Mouse (Mus musculus) hindbrain, embryonic 13.5 days (tissue): ENCODE results near the gene Cenpa. TPM values are rescaled to one million over a fixed set of nuclear protein-coding genes. Genes with fewer than 3 reads are reported as not detected.
A peak's percentile ranks its signal among the peaks of the same experiment; 100 is the strongest.

Source experiments
- ATAC-seq: fragments of 200-750 bp; cut with Nextera tagmentation; 2 replicates; pipeline ENCODE4 v1.8.0; 2017; ENCODE audit warnings: moderate TSS enrichment; ENCODE audit not compliant: low FRiP score
- H3K27ac ChIP-seq: fragments of 300-500 bp; sonication (generic); 2 replicates; pipeline ENCODE4 v1.5.1; 2015; ENCODE audit warnings: inconsistent platforms, mild to moderate bottlenecking, moderate library complexity
- H3K27me3 ChIP-seq: fragments of 300-500 bp; sonication (generic); 2 replicates; pipeline ENCODE4 v1.6.1; 2015; ENCODE audit warnings: mild to moderate bottlenecking, inconsistent platforms
- H3K36me3 ChIP-seq: fragments of 300-500 bp; sonication (generic); 2 replicates; pipeline ENCODE4 v1.6.1; 2015; ENCODE audit warnings: mild to moderate bottlenecking, inconsistent platforms
- H3K4me1 ChIP-seq: fragments of 300-500 bp; sonication (generic); replicated peaks from 2 replicates; pipeline ENCODE4 v1.6.1; 2015; ENCODE audit warnings: inconsistent platforms
- H3K4me2 ChIP-seq: fragments of 300-500 bp; sonication (generic); 2 replicates; pipeline ENCODE4 v1.6.1; 2015; ENCODE audit warnings: inconsistent platforms, mild to moderate bottlenecking, moderate library complexity
- H3K4me3 ChIP-seq: fragments of 300-500 bp; sonication (generic); 2 replicates; pipeline ENCODE4 v1.5.1; 2015; ENCODE audit warnings: mild to moderate bottlenecking, inconsistent platforms
- H3K9ac ChIP-seq: fragments of 300-500 bp; sonication (generic); 2 replicates; pipeline ENCODE4 v1.6.1; 2015; ENCODE audit warnings: mild to moderate bottlenecking, inconsistent platforms
- H3K9me3 ChIP-seq: fragments of 300-500 bp; sonication (generic); 2 replicates; pipeline ENCODE4 v1.6.1; 2016; ENCODE audit warnings: inconsistent platforms
- WGBS: fragments of 180-500 bp; shearing (Covaris S2); methylation state at CpG from one replicate; pipeline ENCODE4 v1.1.7; 2015; 5-methylcytosine and 5-hydroxymethylcytosine counted together
- microRNA-seq: library from miRNA; unstranded; fragments of <30 nt; microRNA quantifications from one replicate; pipeline ENCODE4, GENCODE M21; 2016
- polyA plus RNA-seq: library from polyadenylated mRNA; unstranded; fragments of >200 nt; fragmentation: Nextera tagmentation; extraction: Ambion mirVana; gene quantifications from 2 replicates; pipeline ENCODE4 v1.2.1, GENCODE M21; 2015

The Cenpa gene
- polyA plus RNA-seq, 1 experiment from 2014 or later: 61.6 TPM

DNA sequence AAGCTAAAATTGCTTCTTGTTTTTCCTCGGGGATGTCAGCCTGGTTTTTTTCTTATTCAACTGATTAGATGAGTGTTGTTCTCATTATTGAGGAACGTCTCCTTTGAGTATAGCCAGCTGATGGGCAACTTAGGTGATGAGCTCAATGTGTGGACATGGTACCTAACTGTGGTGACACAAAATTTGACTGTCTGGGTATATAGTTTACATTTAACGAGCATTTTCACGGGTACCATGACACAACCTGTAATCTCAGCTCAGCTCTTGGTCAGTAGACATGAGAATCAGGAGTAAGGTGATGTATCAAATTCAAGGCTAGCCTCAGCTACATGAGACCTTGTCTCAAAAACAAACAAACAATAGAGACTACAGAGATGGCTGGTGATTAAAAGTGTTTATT, 50.9 kb downstream of the Cenpa start:
- Histone ChIP-seq H3K4me1 (peaks cover 58% of the 10 kb centered on the region), H3K27ac (no peak overlapping the region), H3K9ac (no peak overlapping the region), H3K27me3 (no peaks in the 10 kb centered on the region), H3K9me3 (no peaks in the 10 kb centered on the region), H3K4me3 (no peak overlapping the region), H3K4me2 (0 out of 2 replicates have a peak overlapping the region, but pooled peaks have one; percentile 40), H3K36me3 (peaks cover 20% of the 10 kb centered on the region)
- WGBS: 83% methylated on average over 4 of the region's 4 CpGs
- ATAC-seq: no peak

DNA sequence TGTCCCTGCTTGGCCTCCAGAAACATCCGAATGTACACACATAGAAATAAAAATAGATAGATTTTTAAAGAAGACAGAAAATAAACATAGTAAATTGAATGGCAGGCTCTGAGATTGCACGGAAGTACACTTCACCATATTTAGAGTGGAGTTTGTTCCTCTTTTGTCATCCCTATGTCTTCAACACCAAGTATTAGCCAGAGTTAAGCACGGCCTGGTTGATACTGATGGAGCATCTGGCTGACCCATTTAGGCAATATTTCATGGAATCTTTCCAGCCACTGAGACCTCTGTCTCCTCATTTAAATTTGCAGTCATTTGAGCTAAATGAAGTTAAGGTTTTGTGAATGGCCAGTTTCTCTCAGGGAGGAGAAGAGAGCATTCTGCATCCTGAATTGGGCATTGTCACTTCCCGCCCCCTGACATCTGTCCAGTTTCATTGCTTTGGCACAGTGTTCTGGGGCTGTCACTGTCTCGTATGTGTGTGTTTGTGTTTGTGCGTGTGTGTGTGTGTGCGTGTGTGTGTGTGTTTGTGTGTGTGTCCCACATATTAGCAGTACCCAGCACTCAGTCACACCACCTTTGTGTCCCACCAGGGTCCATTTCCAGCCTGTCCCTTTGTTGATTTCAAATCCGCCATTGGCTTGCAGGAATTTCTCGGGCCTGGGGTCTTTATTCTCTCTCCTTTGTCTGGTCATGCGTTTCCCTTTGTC, 51.6 kb downstream of the Cenpa start:
- H3K4me1 ChIP-seq: peaks cover 64% of the 10 kb centered on the region
- H3K36me3 ChIP-seq: peaks cover 27% of the 10 kb centered on the region
- ATAC-seq: no peak
- no peaks in the 10 kb centered on the region for H3K27me3 ChIP-seq
- H3K4me2 ChIP-seq: peak overlapping the region; percentile 40
- no peaks in the 10 kb centered on the region for H3K9me3 ChIP-seq
- peak overlapping the region; percentile 89 for H3K27ac ChIP-seq
- 0 out of 2 replicates have a peak overlapping the region, but pooled peaks have one; percentile 1 for H3K4me3 ChIP-seq
- H3K9ac ChIP-seq: peak overlapping the region; percentile 60
- WGBS: 26% methylated on average over 10 of the region's 10 CpGs

DNA sequence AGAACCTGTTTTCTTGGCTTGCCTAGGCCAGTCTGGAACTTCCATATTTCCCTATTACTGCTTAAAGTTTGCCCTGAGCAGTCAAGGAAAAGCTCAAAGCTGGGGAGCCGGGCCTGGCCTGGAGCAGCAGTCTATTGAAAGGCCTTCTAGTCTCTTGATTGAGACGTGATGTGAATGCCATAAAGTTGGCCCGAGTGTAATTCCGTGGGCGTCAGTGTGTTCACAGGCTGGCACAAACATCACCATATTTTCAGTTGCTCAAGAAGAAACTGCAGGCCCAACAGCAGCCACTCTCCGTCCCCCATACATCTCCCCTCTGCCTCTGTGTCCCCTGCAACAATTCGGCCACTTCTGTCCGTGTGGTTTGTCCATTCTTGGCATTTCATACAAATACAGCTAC, 55.4 kb downstream of the Cenpa start:
- WGBS: 91% methylated on average over 8 of the region's 8 CpGs
- H3K4me1 ChIP-seq: peaks cover 36% of the 10 kb centered on the region
- no peak overlapping the region for H3K27ac ChIP-seq
- H3K4me3 ChIP-seq: no peak overlapping the region
- H3K9me3 ChIP-seq: no peaks in the 10 kb centered on the region
- H3K9ac ChIP-seq: no peak overlapping the region
- no peaks in the 10 kb centered on the region for H3K27me3 ChIP-seq
- peaks cover 50% of the 10 kb centered on the region for H3K36me3 ChIP-seq
- ATAC-seq: no peak
- H3K4me2 ChIP-seq: no peak overlapping the region

Small RNA genes within 50 kb of the gene (microRNA-seq; reads per million reads assigned to microRNA genes)
- gene Mir5625: not detected

Other genes with a start within 250 kb of the Cenpa start
- gene Otof, start 204.8 kb upstream of the Cenpa start, polyA plus RNA-seq: 1.9 and 2.2 TPM in 2 replicates
- gene 1700001C02Rik, start 200.7 kb upstream of the Cenpa start, polyA plus RNA-seq: 1.1 and 1.7 TPM in 2 replicates
- gene Cib4, start 120.9 kb upstream of the Cenpa start, polyA plus RNA-seq: not detected in 2 replicates
- gene Kcnk3, start 78.6 kb upstream of the Cenpa start, polyA plus RNA-seq: 4.3 and 4.5 TPM in 2 replicates
- 29.9 and 30.7 TPM in 2 replicates for gene Slc35f6, start 18.8 kb upstream of the Cenpa start, polyA plus RNA-seq
- gene Dpysl5, start 44.8 kb downstream of the Cenpa start, polyA plus RNA-seq: 180 and 199 TPM in 2 replicates
- gene Mapre3, start 147.9 kb downstream of the Cenpa start, polyA plus RNA-seq: 108 and 115 TPM in 2 replicates
- 59.5 and 61.9 TPM in 2 replicates for gene Tmem214, start 201.2 kb downstream of the Cenpa start, polyA plus RNA-seq
- 23.6 and 24.8 TPM in 2 replicates for gene Agbl5, start 221.9 kb downstream of the Cenpa start, polyA plus RNA-seq
- gene Ost4, start 241.0 kb downstream of the Cenpa start, polyA plus RNA-seq: 272 and 289 TPM in 2 replicates
- 23.6 and 30.2 TPM in 2 replicates for gene Emilin1, start 246.6 kb downstream of the Cenpa start, polyA plus RNA-seq